In genomic region chr9:121642001-121642400, GRCm38 (mm10) we compare ENCODE assay signal across 9 mouse cellular contexts. TPM values are rescaled to one million over a fixed set of nuclear protein-coding genes. Genes with fewer than 3 reads are reported as not detected.
DNase-seq lines count a peak whose midpoint lies in the region; ATAC-seq and TF ChIP-seq lines count a peak whose summit lies in the region.
"Had no signal": no experiment of that assay in that cellular context is flagged by ENCODE, and none has a peak within 500 bp of the region (broad histone marks: within the 10 kb centered on the region; RNA-seq: fewer than 3 reads in every experiment).

Gene Lyzl4 (minus strand): TSS chr9:121642096.

- H3K27ac ChIP-seq in brown adipose tissue, adult 24 weeks (replicated peaks; ENCODE audit: low read depth, low read length), result no peak within 1 kb of the TSS
- no peak within 1 kb of the TSS for H3K27ac ChIP-seq in forebrain, embryonic 15.5 days (replicated peaks)
- H3K27ac ChIP-seq in olfactory bulb, adult 2 months (ENCODE audit: insufficient read depth, low read depth, low read length), result no peak within 1 kb of the TSS

- peak; percentile 80 for TF ChIP-seq CTCF in C2C12 (IDR thresholded peaks at IDR 0.05; ENCODE audit: control insufficient read depth, insufficient read depth, insufficient read length)
- no peak for TF ChIP-seq CTCF in olfactory bulb, adult 2 months (IDR thresholded peaks at IDR 0.05; ENCODE audit: insufficient read depth, low read depth, low read length)

- H3K9ac ChIP-seq in forebrain, embryonic 15.5 days (replicated peaks), result peak within 1 kb of the TSS; percentile 49

- peak; percentile 57 for DNase-seq in heart, postnatal 25 days (ENCODE audit: low spot score)
- peak; percentile 65 to 80 for DNase-seq in layer of hippocampus, adult 18-20 months (ENCODE audit: low spot score in 2 of 2)
- peak; percentile 84 to 89 for DNase-seq in lung, adult 18-20 months
- peak; percentile 70 for DNase-seq in testis, postnatal 14 days (ENCODE audit: low spot score)

- H3K36me3 ChIP-seq in C2C12 (ENCODE audit: control insufficient read depth, insufficient read depth), result no peaks in the 10 kb centered on the region
- H3K36me3 ChIP-seq in forebrain, embryonic 15.5 days, result no peaks in the 10 kb centered on the region

- H3K4me3 ChIP-seq in C2C12 (ENCODE audit: insufficient read depth, poor library complexity, severe bottlenecking), result no peak within 1 kb of the TSS
- H3K4me3 ChIP-seq in brown adipose tissue, adult 24 weeks (ENCODE audit: insufficient read depth, low read depth, low read length), result peak within 1 kb of the TSS; percentile 46
- H3K4me3 ChIP-seq in forebrain, embryonic 15.5 days, result peak within 1 kb of the TSS; percentile 69
- peak within 1 kb of the TSS; percentile 60 for H3K4me3 ChIP-seq in olfactory bulb, adult 2 months (ENCODE audit: insufficient read depth, low read depth, low read length)

- H3K4me2 ChIP-seq in forebrain, embryonic 15.5 days (replicated peaks), result peak within 1 kb of the TSS; percentile 94

- intact Hi-C loops in heart, postnatal 25 days (cut with DNase I), result loop anchor here (5.0 kb wide), 1 partner anchor 35 kb away; no protein-coding TSS in a partner anchor

- peaks cover 57% of the 10 kb centered on the region for H3K27me3 ChIP-seq in C2C12 (ENCODE audit: control insufficient read depth, insufficient read depth, insufficient read length)
- H3K27me3 ChIP-seq in forebrain, embryonic 15.5 days, result peaks cover 38% of the 10 kb centered on the region

- no peak for TF ChIP-seq POLR2A in olfactory bulb, adult 2 months (IDR thresholded peaks at IDR 0.05; ENCODE audit: insufficient read depth, low read depth, low read length)

- 1% methylated on average over 26 of the region's 26 CpGs for WGBS in forebrain, embryonic 15.5 days
- WGBS in olfactory bulb, adult 2 months, result 1% methylated on average over 26 of the region's 26 CpGs

- H3ac ChIP-seq in C2C12 (ENCODE audit: control insufficient read depth, insufficient read length, low read depth), result no peak within 1 kb of the TSS

- no peaks in the 10 kb centered on the region; the same call in 1 of the 2 replicates for H3K4me1 ChIP-seq in brown adipose tissue, adult 24 weeks (ENCODE audit: control insufficient read depth, insufficient read depth, insufficient read length, low read length)
- H3K4me1 ChIP-seq in forebrain, embryonic 15.5 days, result peaks cover 25% of the 10 kb centered on the region
- peaks cover 24% of the 10 kb centered on the region for H3K4me1 ChIP-seq in olfactory bulb, adult 2 months (ENCODE audit: control insufficient read depth, insufficient read depth, low read length)

- peak; percentile 51 for ATAC-seq in forebrain, embryonic 15.5 days (replicated peaks)

- no peaks in the 10 kb centered on the region for H3K9me3 ChIP-seq in forebrain, embryonic 15.5 days

- H3K79me3 ChIP-seq in C2C12 (ENCODE audit: low read depth), result no peaks in the 10 kb centered on the region

- no peaks in the 10 kb centered on the region for H3K79me2 ChIP-seq in C2C12 (ENCODE audit: control insufficient read depth, insufficient read depth)

TF ChIP-seq in C2C12, 6 proteins besides CTCF, POLR2A, EP300 and RAD21:
- TF ChIP-seq FOSL1 (IDR thresholded peaks at IDR 0.05; ENCODE audit: insufficient read depth, low read length, poor library complexity, severe bottlenecking) (no peak), USF1 (IDR thresholded peaks at IDR 0.05; ENCODE audit: low read depth) (no peak), MYOG (IDR thresholded peaks at IDR 0.05; ENCODE audit: control insufficient read depth, extremely low read depth, insufficient read length) (no peak), MYOD1 (IDR thresholded peaks at IDR 0.05; ENCODE audit: control insufficient read depth, insufficient read length, low read depth) (no peak), CEBPB (IDR thresholded peaks at IDR 0.05; ENCODE audit: low read depth) (no peak), MAX (IDR thresholded peaks at IDR 0.05) (no peak)
TF ChIP-seq in C2C12: peak in this region for 0.

RNA-seq across cellular contexts. Expression of gene Lyzl4, which starts in this region (rescaled TPM):
- polyA plus RNA-seq in C2C12 (2012; fragmentation: generic; extraction: Trizol), result not detected
- not detected in 2 replicates for polyA plus RNA-seq in brown adipose tissue, adult 24 weeks (2012; ENCODE audit: insufficient read depth, insufficient read length, missing spikeins)
- not detected in 2 replicates for polyA plus RNA-seq in forebrain, embryonic 15.5 days (2015; fragmentation: Nextera tagmentation; extraction: Ambion mirVana)
- total RNA-seq in heart, postnatal 25 days (2021), result not detected
- 1 to 10 TPM in 1 of 2 experiments, under 1 TPM in 1; 0.86 to 1.0 TPM for total RNA-seq in layer of hippocampus, adult 18-20 months (2021)
- not detected in 2 replicates for polyA plus RNA-seq in olfactory bulb, adult 2 months (2012; ENCODE audit: insufficient read depth, insufficient read length, low replicate concordance, missing spikeins)
- total RNA-seq: MEL had no signal

Comparison
In these comparisons a context has a peak if more than half of its experiments do, and no peak if none do; other contexts are left out.
1. Peak in ATAC-seq, H3K4me3 ChIP-seq, H3K9ac ChIP-seq and H3K4me2 ChIP-seq in forebrain, embryonic 15.5 days; RNA of the gene not detected or under 1 TPM.
2. Peak in DNase-seq in heart, postnatal 25 days; RNA of the gene not detected or under 1 TPM.